Mouse (Mus musculus) heart, adult 2 months (tissue): ENCODE measurements around the gene Ms4a4d. TPM values are rescaled to one million over a fixed set of nuclear protein-coding genes. Genes with fewer than 3 reads are reported as not detected.
A peak's percentile ranks its signal among the peaks of the same experiment; 100 is the strongest.
"Not testable (repeated sequence)": the region's sequence is repeated elsewhere in the genome, so short reads cannot be mapped to it uniquely, and the experiment has no call there.

Experiments
- DNase-seq, 2 experiments: peaks; one replicate each; pipeline ENCODE4 v3.0.0; 2021
- H3K27ac ChIP-seq: fragments of 200-600 bp; 2 replicates; pipeline ENCODE4 v1.8.1; 2022
- H3K27me3 ChIP-seq: fragments of 200-500 bp; 2 replicates; pipeline ENCODE4 v1.6.1; 2012; ENCODE audit warnings: mild to moderate bottlenecking, low read length, inconsistent platforms, mixed read lengths; ENCODE audit not compliant: control insufficient read depth, insufficient read depth
- H3K36me3 ChIP-seq: fragments of 200-500 bp; 2 replicates; pipeline ENCODE4 v1.6.1; 2012; ENCODE audit warnings: low read length, inconsistent platforms; ENCODE audit not compliant: control insufficient read depth, insufficient read depth
- H3K4me1 ChIP-seq: fragments of 200-500 bp; 2 replicates; pipeline ENCODE4 v1.6.1; 2011; ENCODE audit warnings: low read length; ENCODE audit not compliant: control insufficient read depth, insufficient read depth
- H3K4me3 ChIP-seq: fragments of 200-600 bp; 2 replicates; pipeline ENCODE4 v1.8.1; 2022
- H3K79me2 ChIP-seq: fragments of 200-500 bp; replicated peaks from 2 replicates; pipeline ENCODE4 v1.6.1; 2012; ENCODE audit warnings: mild to moderate bottlenecking, inconsistent platforms, low read length, moderate library complexity, mixed read lengths; ENCODE audit not compliant: control insufficient read depth, insufficient read depth
- H3K9ac ChIP-seq: fragments of 200-500 bp; 2 replicates; pipeline ENCODE4 v1.6.1; 2012; ENCODE audit warnings: low read depth, mild to moderate bottlenecking, control low read depth, inconsistent platforms, low read length, mixed read lengths
- CTCF ChIP-seq: fragments of 200-600 bp; IDR thresholded peaks from 2 replicates; pipeline ENCODE4 v1.8.1; 2022; ENCODE audit warnings: antibody characterized with exemption, mild to moderate bottlenecking, moderate library complexity
- EP300 ChIP-seq: fragments of 200-500 bp; IDR thresholded peaks from 2 replicates; pipeline ENCODE4 v1.6.1; 2011; ENCODE audit warnings: low read depth, low read length, control low read depth; ENCODE audit not compliant: insufficient read depth
- POLR2A ChIP-seq: fragments of 200-500 bp; IDR thresholded peaks from 2 replicates; pipeline ENCODE4 v1.6.1; 2011; ENCODE audit warnings: mild to moderate bottlenecking, low read depth, low read length, control low read depth; ENCODE audit not compliant: insufficient read depth
- WGBS: fragments of 180-500 bp; shearing (Covaris S2); methylation state at CpG from one replicate; pipeline ENCODE4 v1.1.7; 2018; 5-methylcytosine and 5-hydroxymethylcytosine counted together
- intact Hi-C: fragments of 180-260 bp; cut with DNase I; formaldehyde crosslinking; loops from one replicate; pipeline ENCODE4 v1.15.1; 2025
- polyA plus RNA-seq: library from polyadenylated mRNA; depleted of rRNA; stranded (reverse); fragments of >200 nt; gene quantifications from 2 replicates; pipeline ENCODE4 v1.2.3, GENCODE M21; 2012
- total RNA-seq, 2 experiments: library from RNA; stranded (reverse); gene quantifications; 2 replicates each; pipeline ENCODE4 v1.2.3; 2021

The Ms4a4d gene
- total and polyA plus RNA-seq, 3 experiments, result 6.9 to 16.0 (median 8.0) TPM

DNA sequence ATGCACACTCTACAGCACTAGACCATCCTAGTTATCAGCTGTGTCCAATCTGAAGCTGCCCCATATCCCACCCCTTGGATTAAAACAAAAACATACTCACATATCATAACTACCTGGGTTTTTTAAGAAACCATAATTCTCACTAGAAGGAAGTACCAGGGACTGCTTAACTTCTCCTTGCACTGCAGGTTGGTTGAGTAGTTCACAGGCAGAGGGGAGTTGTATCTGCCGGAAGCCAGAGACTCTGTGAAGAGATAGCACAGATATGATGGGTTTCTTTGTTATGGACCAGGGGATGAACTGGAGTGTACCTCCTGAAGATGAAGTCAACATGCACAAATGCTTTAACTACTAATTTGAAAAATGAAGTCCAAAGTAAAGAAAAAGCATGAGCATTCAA, 35.8 kb upstream of the Ms4a4d start:
- no peaks in the 10 kb centered on the region for H3K36me3 ChIP-seq
- no peaks in the 10 kb centered on the region for H3K4me1 ChIP-seq
- 65% methylated on average over 1 of the region's 1 CpGs for WGBS
- H3K27me3 ChIP-seq, result no peaks in the 10 kb centered on the region
- TF ChIP-seq EP300 (no peak), CTCF (no peak), POLR2A (no peak)
- H3K27ac ChIP-seq, result no peak overlapping the region
- DNase-seq, result no peak
- intact Hi-C loops, result loop anchor here (2.0 kb wide), 1 partner anchor 48 kb away; no protein-coding TSS in a partner anchor
- no peaks in the 10 kb centered on the region for H3K79me2 ChIP-seq
- no peak overlapping the region for H3K4me3 ChIP-seq
- H3K9ac ChIP-seq, result no peak overlapping the region

DNA sequence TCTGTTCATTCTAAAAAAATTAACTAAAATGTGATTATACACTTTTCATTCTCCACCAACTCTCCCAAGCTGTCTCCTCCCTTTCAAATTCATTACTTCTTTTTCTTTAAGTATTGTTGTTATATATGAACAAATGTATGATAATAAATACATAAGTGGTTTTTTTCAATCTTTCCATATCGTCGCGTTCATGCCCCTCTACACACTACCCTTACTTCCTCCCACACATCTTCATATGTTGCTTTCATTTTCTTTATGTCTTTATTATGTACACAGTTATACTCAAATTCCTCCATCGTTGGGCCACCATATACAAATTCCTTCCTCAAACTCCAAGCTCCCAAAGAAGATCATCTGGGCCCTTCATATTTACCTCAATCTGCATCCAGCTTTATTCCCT, 35.3 kb upstream of the Ms4a4d start:
- Histone ChIP-seq H3K36me3 (no peaks in the 10 kb centered on the region), H3K79me2 (no peaks in the 10 kb centered on the region), H3K27me3 (no peaks in the 10 kb centered on the region), H3K9ac (no peak overlapping the region), H3K4me3 (no peak overlapping the region), H3K27ac (no peak overlapping the region), H3K4me1 (no peaks in the 10 kb centered on the region)
- TF ChIP-seq CTCF, result no peak
- TF ChIP-seq POLR2A, result no peak
- TF ChIP-seq EP300, result no peak
- no peak for DNase-seq
- 69% methylated on average over 4 of the region's 4 CpGs for WGBS
- intact Hi-C loops, result loop anchor here (2.0 kb wide), 1 partner anchor 47 kb away; no protein-coding TSS in a partner anchor

DNA sequence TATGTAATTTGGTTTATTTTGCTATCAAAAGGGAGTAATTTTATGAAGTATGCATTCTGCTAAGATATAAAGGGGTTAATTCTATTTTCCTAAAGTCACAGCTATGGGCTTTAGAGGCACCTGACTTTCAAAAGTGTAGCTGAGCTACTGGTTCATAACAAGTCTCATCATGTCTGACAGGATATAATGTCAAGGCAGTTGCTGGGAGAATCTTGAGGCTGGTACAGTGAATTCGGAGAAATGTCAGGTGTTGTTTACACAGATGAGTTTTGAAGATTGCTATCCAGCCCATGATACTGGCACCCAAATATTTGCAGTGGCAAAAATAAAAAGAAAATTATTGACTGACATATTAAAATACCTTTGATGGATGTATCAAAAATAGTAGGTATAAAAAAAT, 31.7 kb upstream of the Ms4a4d start:
- no peak overlapping the region for H3K4me3 ChIP-seq
- H3K79me2 ChIP-seq, result no peaks in the 10 kb centered on the region
- no peaks in the 10 kb centered on the region for H3K27me3 ChIP-seq
- no peak overlapping the region for H3K9ac ChIP-seq
- no peaks in the 10 kb centered on the region for H3K4me1 ChIP-seq
- no peak for TF ChIP-seq CTCF
- TF ChIP-seq EP300, result no peak
- TF ChIP-seq POLR2A, result no peak
- intact Hi-C loops, result no loop called here
- DNase-seq, result no peak
- 74% methylated on average over 1 of the region's 1 CpGs for WGBS
- no peaks in the 10 kb centered on the region for H3K36me3 ChIP-seq
- no peak overlapping the region for H3K27ac ChIP-seq

DNA sequence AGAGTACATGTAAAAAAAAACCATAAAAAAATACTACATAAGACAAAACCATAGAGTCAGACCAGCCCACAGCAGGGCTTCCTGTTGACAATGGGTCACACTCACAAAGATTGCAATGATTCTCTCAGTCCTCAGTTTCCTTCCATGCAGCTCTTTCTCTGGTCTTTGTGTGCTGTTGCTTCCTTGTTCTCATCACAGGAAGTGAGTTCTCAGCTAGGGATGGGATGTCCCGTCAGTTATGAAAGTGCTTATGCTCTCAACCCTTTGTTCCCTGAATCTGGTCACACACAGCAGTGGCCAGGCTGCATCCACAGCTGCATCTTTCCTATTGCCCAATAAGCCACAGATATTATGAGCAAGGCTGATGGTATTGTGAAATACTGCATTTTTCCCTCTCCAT, 23.1 kb upstream of the Ms4a4d start:
- peak overlapping the region; percentile 20; the same call in 1 of the 2 replicates for H3K27ac ChIP-seq
- H3K4me3 ChIP-seq, result no peak overlapping the region
- no peaks in the 10 kb centered on the region for H3K36me3 ChIP-seq
- no peak for DNase-seq
- TF ChIP-seq EP300 (peak; percentile 72; the same call in 1 of the 2 replicates), POLR2A (0 out of 2 replicates have a peak, but pooled peaks have one; percentile 36), CTCF (no peak)
- intact Hi-C loops, result no loop called here
- no peaks in the 10 kb centered on the region for H3K79me2 ChIP-seq
- H3K4me1 ChIP-seq, result peaks cover 5% of the 10 kb centered on the region
- WGBS, result 21% methylated on average over 1 of the region's 1 CpGs
- no peaks in the 10 kb centered on the region for H3K27me3 ChIP-seq
- no peak overlapping the region for H3K9ac ChIP-seq

DNA sequence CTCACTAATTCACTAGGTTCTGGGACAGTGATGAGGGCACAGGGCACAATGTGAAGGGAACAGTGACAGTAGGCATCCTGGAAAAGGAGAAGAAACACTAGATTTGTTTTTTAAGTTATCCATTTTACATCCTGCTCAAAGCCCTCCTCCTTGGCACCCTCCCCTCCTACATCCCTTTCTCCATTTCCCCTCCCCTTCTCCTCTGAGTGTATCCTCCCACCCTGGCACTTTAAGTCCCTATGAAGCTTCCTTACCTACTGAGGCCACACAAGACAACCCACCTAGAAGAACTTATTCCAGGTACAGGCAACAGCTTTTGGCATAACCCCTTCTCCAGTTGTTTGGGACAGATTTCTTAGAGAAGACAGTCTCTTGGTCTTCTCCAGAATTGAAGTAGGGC, 20.4 kb upstream of the Ms4a4d start, which contains the start of gene Ms4a6b:
TSS of gene Ms4a6b (plus strand) at position 267 of the 400 bp plus-strand sequence.
- H3K79me2 ChIP-seq, result no peaks in the 10 kb centered on the region
- no peak within 1 kb of the TSS for H3K9ac ChIP-seq
- TF ChIP-seq EP300, result no peak
- no peak for TF ChIP-seq CTCF
- no peak for TF ChIP-seq POLR2A
- H3K36me3 ChIP-seq, result no peaks in the 10 kb centered on the region
- H3K4me3 ChIP-seq, result no peak within 1 kb of the TSS
- peaks cover 5% of the 10 kb centered on the region for H3K4me1 ChIP-seq
- H3K27ac ChIP-seq, result no peak within 1 kb of the TSS
- intact Hi-C loops, result no loop called here
- no peaks in the 10 kb centered on the region for H3K27me3 ChIP-seq
- no peak for DNase-seq

DNA sequence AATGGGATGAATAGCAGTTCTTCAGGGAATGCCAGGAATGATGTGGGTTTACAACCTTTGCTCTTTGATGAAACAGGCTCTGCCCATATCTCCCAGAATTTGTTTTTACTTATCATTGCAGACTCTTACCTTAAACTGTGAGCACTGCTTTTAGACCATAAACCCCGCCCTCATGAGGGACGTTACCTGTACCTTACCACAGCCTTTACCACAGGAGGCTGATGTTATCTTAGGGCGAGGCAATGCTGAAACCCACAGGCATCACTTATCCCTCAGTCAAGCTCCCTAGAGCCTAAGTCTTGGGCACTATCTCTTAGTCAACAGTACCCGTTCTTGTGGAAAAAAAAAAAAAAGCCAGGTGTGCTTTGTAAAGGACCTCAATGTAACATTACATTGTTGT, 19.8 kb upstream of the Ms4a4d start:
- intact Hi-C loops, result no loop called here
- 57% methylated on average over 4 of the region's 4 CpGs for WGBS

DNA sequence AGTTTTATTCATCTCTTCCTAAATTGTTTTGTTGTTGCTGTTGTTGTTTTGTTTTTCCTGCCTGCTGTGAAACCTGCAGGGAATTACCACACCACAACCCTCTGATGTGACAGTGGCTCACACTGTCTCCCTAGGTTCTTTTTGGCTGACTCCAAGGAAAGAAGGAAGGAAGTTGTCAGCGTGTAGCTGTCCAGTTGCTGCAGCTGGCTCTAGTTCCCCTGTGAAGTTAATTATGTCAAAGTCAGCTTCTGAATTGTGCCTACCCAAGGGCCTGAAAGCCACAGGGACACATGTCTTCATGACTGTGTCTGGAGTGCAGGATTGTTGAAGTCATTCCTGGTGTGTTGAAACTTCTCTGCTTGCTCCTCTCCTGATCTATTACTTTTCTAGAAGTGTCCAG, 19.2 kb upstream of the Ms4a4d start:
- WGBS, result 3% methylated on average over 1 of the region's 1 CpGs
- H3K27me3 ChIP-seq, H3K4me1 ChIP-seq, H3K79me2 ChIP-seq, H3K9ac ChIP-seq, H3K4me3 ChIP-seq, H3K27ac ChIP-seq, H3K36me3 ChIP-seq, intact Hi-C loops: not testable (repeated sequence)
- DNase-seq, result peak in 1 of 2 experiments; percentile 51

More for the DNA sequence above, 19.8 kb upstream of the Ms4a4d start:
- no peaks in the 10 kb centered on the region for H3K27me3 ChIP-seq
- DNase-seq, result no peak
- H3K9ac ChIP-seq, result no peak overlapping the region
- TF ChIP-seq CTCF, result no peak
- TF ChIP-seq POLR2A, result no peak
- TF ChIP-seq EP300, result no peak
- H3K4me3 ChIP-seq, result no peak overlapping the region
- no peaks in the 10 kb centered on the region for H3K79me2 ChIP-seq
- no peak overlapping the region for H3K27ac ChIP-seq
- H3K36me3 ChIP-seq, result no peaks in the 10 kb centered on the region
- H3K4me1 ChIP-seq, result peaks cover 5% of the 10 kb centered on the region

DNA sequence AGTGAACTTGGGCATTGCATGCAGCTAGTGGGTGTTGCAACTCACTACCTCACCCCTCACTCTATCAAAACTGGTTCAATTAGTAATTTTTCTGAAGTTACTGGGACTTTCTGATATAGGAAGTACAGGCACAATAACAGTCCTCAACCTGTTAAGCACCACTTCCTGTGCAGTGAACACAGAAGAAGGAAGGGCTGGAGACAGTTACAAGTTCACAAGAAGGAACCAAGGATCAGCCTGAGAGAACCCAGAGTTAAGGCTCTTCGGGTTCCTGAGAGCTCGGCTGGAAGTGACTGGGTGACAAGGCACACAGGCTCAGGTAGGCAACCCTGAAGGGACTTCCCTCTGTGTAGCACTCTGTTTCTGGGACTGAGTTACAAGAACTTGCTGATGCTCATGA, 18.2 kb upstream of the Ms4a4d start:
- DNase-seq, H3K4me3 ChIP-seq, H3K27me3 ChIP-seq, H3K4me1 ChIP-seq, H3K79me2 ChIP-seq, H3K36me3 ChIP-seq, H3K27ac ChIP-seq, intact Hi-C loops: not testable (repeated sequence)
- WGBS, result 70% methylated on average over 2 of the region's 2 CpGs
- 0 out of 2 replicates have a peak overlapping the region, but pooled peaks have one; percentile 12 for H3K9ac ChIP-seq
